Mouse (Mus musculus) monocyte, adult 2 months (primary cell): ENCODE data around the gene Cars.
"Not testable (repeated sequence)": the region's sequence is repeated elsewhere in the genome, so short reads cannot be mapped to it uniquely, and the experiment has no call there.

ENCODE experiments used
- DNase-seq, 2 experiments: peaks; one replicate each; pipeline ENCODE4 v3.0.0; 2022; ENCODE audit warnings: low spot score in 2 of 2, low read depth in 1 of 2

Gene Cars

GRCm38 (mm10) chr7:143599428-143600230 lies at the start of gene Cars:
Gene Cars (minus strand): TSS chr7:143600090.
- DNase-seq: peak; percentile 91 to 93

GRCm38 (mm10) chr7:143649034-143649768 lies 49.3 kb upstream of the Cars start, which contains the start of gene Tnfrsf22:
Gene Tnfrsf22 (minus strand): TSS chr7:143649661.
- peak; percentile 52 to 58 for DNase-seq

- DNase-seq: not testable (repeated sequence)
These were observed 44.1 kb upstream of the Cars start for GRCm38 (mm10) chr7:143643949-143644348.

GRCm38 (mm10) chr7:143636674-143637073 lies 36.8 kb upstream of the Cars start:
- no peak for DNase-seq

- no peak for DNase-seq
These were observed 31.6 kb upstream of the Cars start for GRCm38 (mm10) chr7:143631503-143631902.

GRCm38 (mm10) chr7:143629501-143629900 lies 29.6 kb upstream of the Cars start:
- no peak for DNase-seq

GRCm38 (mm10) chr7:143628540-143628939 lies 28.6 kb upstream of the Cars start, which contains the start of gene Tnfrsf26:
Gene Tnfrsf26 (minus strand): TSS chr7:143628722.
- no peak for DNase-seq

GRCm38 (mm10) chr7:143627555-143628286 lies 27.8 kb upstream of the Cars start:
- peak; percentile 6 to 35 for DNase-seq

- DNase-seq: no peak
These were observed 26.3 kb upstream of the Cars start for GRCm38 (mm10) chr7:143626178-143626577.

- DNase-seq: no peak
These were observed 25.3 kb upstream of the Cars start for GRCm38 (mm10) chr7:143625151-143625550.

- no peak for DNase-seq
These were observed 24.7 kb upstream of the Cars start for GRCm38 (mm10) chr7:143624561-143624960.

- DNase-seq: no peak
These were observed 21.1 kb upstream of the Cars start for GRCm38 (mm10) chr7:143620951-143621350.

- DNase-seq: no peak
These were observed 14.7 kb upstream of the Cars start for GRCm38 (mm10) chr7:143614404-143615135.

GRCm38 (mm10) chr7:143612215-143612614 lies 12.3 kb upstream of the Cars start:
- no peak for DNase-seq

- DNase-seq: no peak
These were observed 5.4 kb upstream of the Cars start for GRCm38 (mm10) chr7:143605321-143605720.

- no peak for DNase-seq
These were observed 5.0 kb upstream of the Cars start for GRCm38 (mm10) chr7:143604889-143605288.

- no peak for DNase-seq
These were observed 1.8 kb upstream of the Cars start for GRCm38 (mm10) chr7:143601705-143602104.

- no peak for DNase-seq
These were observed 396 bp upstream of the Cars start for GRCm38 (mm10) chr7:143600231-143600740.

GRCm38 (mm10) chr7:143594865-143595264 lies 5.0 kb downstream of the Cars start:
- no peak for DNase-seq

- DNase-seq: no peak
These were observed 7.6 kb downstream of the Cars start for GRCm38 (mm10) chr7:143592255-143592654.

- no peak for DNase-seq
These were observed 11.9 kb downstream of the Cars start for GRCm38 (mm10) chr7:143588006-143588405.
